Mouse (Mus musculus) kidney, postnatal 0 days (tissue): ENCODE measurements around the gene Ccnb3. TPM values are rescaled to one million over a fixed set of nuclear protein-coding genes. Genes with fewer than 3 reads are reported as not detected.
"Not testable (repeated sequence)": the region's sequence is repeated elsewhere in the genome, so short reads cannot be mapped to it uniquely, and the experiment has no call there.

Source experiments
- ATAC-seq: fragments of 200-750 bp; cut with Nextera tagmentation; replicated peaks from 2 replicates; pipeline ENCODE4 v1.8.0; 2017; ENCODE audit warnings: low read depth, moderate number of reproducible peaks, moderate TSS enrichment, moderate library complexity; ENCODE audit not compliant: low FRiP score
- DNase-seq: peaks from one replicate; pipeline ENCODE4 v3.0.0-alpha.2; 2016; ENCODE audit warnings: low spot score
- H3K27ac ChIP-seq: fragments of 300-500 bp; sonication (generic); 2 replicates; pipeline ENCODE4 v1.5.1; 2014; ENCODE audit warnings: mild to moderate bottlenecking
- H3K27me3 ChIP-seq: fragments of 300-500 bp; sonication (generic); 2 replicates; pipeline ENCODE4 v1.6.1; 2014; ENCODE audit warnings: low read length, mixed read lengths; ENCODE audit not compliant: insufficient read depth
- H3K36me3 ChIP-seq: fragments of 300-500 bp; sonication (generic); 2 replicates; pipeline ENCODE4 v1.6.1; 2014; ENCODE audit warnings: low read length, mixed read lengths; ENCODE audit not compliant: insufficient read depth
- H3K4me1 ChIP-seq: fragments of 300-500 bp; sonication (generic); replicated peaks from 2 replicates; pipeline ENCODE4 v1.6.1; 2014; ENCODE audit warnings: antibody characterized with exemption, low read length, mixed read lengths; ENCODE audit not compliant: insufficient read depth
- H3K4me2 ChIP-seq: fragments of 300-500 bp; sonication (generic); 2 replicates; pipeline ENCODE4 v1.6.1; 2014; ENCODE audit warnings: mild to moderate bottlenecking, low read length, moderate library complexity, mixed read lengths
- H3K4me3 ChIP-seq: fragments of 300-500 bp; sonication (generic); replicated peaks from 2 replicates; pipeline ENCODE4 v1.5.1; 2014; ENCODE audit warnings: low read depth, low read length
- H3K9ac ChIP-seq: fragments of 300-500 bp; sonication (generic); 2 replicates; pipeline ENCODE4 v1.6.1; 2014; ENCODE audit warnings: low read depth, low read length
- H3K9me3 ChIP-seq: fragments of 300-500 bp; sonication (generic); replicated peaks from 2 replicates; pipeline ENCODE4 v1.6.1; 2016; ENCODE audit warnings: low read length, inconsistent platforms, mixed read lengths
- CTCF ChIP-seq: IDR thresholded peaks from 2 replicates; pipeline ENCODE4 v1.5.1; 2016; ENCODE audit warnings: antibody characterized with exemption, low read depth, mild to moderate bottlenecking, moderate library complexity
- WGBS: fragments of 180-500 bp; shearing (Covaris S2); extraction: QIAGEN DNeasy Blood & Tissue Kit; methylation state at CpG from one replicate; pipeline ENCODE4 v1.1.7; 2014; 5-methylcytosine and 5-hydroxymethylcytosine counted together
- polyA plus RNA-seq: library from polyadenylated mRNA; unstranded; fragments of >200 nt; fragmentation: Nextera tagmentation; extraction: Ambion mirVana; gene quantifications from 2 replicates; pipeline ENCODE4 v1.2.1, GENCODE M21; 2015

The Ccnb3 gene
- polyA plus RNA-seq, 1 experiment from 2014 or later = not detected

- H3K9ac ChIP-seq = no peak overlapping the region
- no peak for TF ChIP-seq CTCF
- no peaks in the 10 kb centered on the region for H3K27me3 ChIP-seq
- no peaks in the 10 kb centered on the region for H3K9me3 ChIP-seq
- no peak overlapping the region for H3K4me3 ChIP-seq
- no peak for DNase-seq
- no peak overlapping the region for H3K27ac ChIP-seq
- H3K36me3 ChIP-seq = no peaks in the 10 kb centered on the region
- no peaks in the 10 kb centered on the region for H3K4me1 ChIP-seq
- H3K4me2 ChIP-seq = no peak overlapping the region
- 78% methylated on average over 2 of the region's 2 CpGs for WGBS
- ATAC-seq = no peak
Observed at GRCm38 (mm10) chrX:7057634-7058033, 16.2 kb upstream of the Ccnb3 start.

DNA sequence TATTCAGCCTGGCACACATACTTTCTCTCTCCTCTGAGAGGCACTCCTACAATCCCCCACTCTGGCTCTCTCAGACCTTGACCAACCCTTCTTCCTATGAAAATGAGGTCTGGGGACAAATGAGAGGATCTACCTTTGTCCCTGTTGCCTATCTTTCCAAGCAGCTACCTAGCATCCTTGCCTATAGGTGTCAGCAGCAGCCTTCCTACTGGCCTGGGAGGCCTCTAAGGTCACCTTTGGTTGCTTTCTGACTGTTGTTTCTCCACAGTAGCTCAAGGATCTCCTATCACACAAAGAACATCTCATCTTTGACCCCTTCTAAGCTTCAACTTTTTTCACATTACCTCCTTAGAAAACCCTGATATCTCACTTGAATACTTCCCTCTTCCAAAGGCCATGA lies 15.6 kb upstream of the Ccnb3 start:
- DNase-seq (no peak), ATAC-seq (no peak)
- Histone ChIP-seq H3K36me3 (no peaks in the 10 kb centered on the region), H3K27ac (no peak overlapping the region), H3K27me3 (no peaks in the 10 kb centered on the region), H3K9ac (no peak overlapping the region), H3K4me2 (no peak overlapping the region), H3K4me3 (no peak overlapping the region), H3K4me1 (no peaks in the 10 kb centered on the region), H3K9me3 (no peaks in the 10 kb centered on the region)
- TF ChIP-seq CTCF = no peak

DNA sequence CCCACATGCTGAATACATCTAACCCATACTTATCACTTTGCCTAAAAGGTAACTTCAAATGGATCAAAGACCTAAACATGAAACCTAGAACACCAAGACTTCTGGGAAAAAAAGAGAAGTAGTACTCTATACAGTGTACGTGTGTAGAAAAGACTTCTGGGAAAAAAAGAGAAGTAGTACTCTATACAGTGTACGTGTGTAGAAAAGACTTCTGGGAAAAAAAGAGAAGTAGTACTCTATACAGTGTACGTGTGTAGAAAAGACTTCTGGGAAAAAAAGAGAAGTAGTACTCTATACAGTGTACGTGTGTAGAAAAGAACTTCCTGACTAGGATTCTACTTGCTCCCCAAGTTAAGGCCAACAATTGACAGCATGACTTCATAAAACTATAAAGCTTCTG lies 57.5 kb downstream of the Ccnb3 start:
- H3K36me3 ChIP-seq, H3K4me2 ChIP-seq, H3K27ac ChIP-seq, ATAC-seq, H3K9me3 ChIP-seq, H3K9ac ChIP-seq, H3K4me3 ChIP-seq, DNase-seq, H3K4me1 ChIP-seq, H3K27me3 ChIP-seq: not testable (repeated sequence)
- 85% methylated on average over 3 of the region's 4 CpGs for WGBS

DNA sequence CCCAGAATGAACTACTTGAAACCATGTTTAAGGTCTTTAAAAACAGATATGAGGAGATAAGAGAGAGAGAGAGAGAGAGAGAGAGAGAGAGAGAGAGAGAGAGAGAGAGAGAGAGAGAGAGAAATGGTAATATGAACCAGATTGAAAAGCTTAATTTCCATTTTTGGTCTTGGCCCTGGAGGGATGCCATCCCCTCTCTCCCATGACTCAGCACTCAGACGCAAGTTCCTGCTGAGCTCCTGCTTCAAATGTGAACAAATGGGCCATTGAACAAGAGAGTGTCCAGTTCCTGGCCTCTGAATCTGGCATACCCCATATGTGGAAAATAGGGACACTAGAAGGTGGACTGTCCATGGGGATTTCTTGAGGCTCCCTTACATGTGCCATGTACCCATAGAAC lies 69.5 kb downstream of the Ccnb3 start:
- 53% methylated on average over 1 of the region's 1 CpGs for WGBS
- TF ChIP-seq CTCF = no peak
- no peaks in the 10 kb centered on the region for H3K9me3 ChIP-seq
- H3K27ac ChIP-seq = no peak overlapping the region
- no peak overlapping the region for H3K9ac ChIP-seq
- H3K36me3 ChIP-seq = no peaks in the 10 kb centered on the region
- ATAC-seq (no peak), DNase-seq (no peak)
- no peaks in the 10 kb centered on the region for H3K27me3 ChIP-seq
- no peaks in the 10 kb centered on the region for H3K4me1 ChIP-seq
- no peak overlapping the region for H3K4me2 ChIP-seq
- H3K4me3 ChIP-seq = no peak overlapping the region

DNA sequence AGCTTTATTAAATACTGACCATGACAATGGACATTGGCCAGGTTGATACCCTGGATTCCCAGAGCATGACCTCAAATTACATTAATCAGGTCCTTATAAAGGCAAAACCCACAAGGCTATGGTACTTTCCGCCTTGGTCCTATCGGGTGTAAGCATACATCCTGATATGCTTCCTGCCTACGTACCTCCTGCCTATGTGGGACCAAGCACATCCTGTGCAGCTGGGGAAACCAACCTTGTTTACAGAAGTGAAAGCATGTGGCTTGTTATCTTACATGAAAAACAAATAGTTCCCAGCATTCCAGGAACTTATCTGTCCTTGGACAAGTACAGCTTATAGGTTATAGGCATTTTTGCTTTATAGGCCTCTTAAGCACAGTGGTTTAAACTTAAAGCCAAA lies 72.8 kb downstream of the Ccnb3 start:
- no peaks in the 10 kb centered on the region for H3K4me1 ChIP-seq
- H3K27ac ChIP-seq = no peak overlapping the region
- H3K9ac ChIP-seq = no peak overlapping the region
- no peak overlapping the region for H3K4me3 ChIP-seq
- H3K4me2 ChIP-seq = no peak overlapping the region
- H3K9me3 ChIP-seq = no peaks in the 10 kb centered on the region
- DNase-seq (no peak), ATAC-seq (no peak)
- 84% methylated on average over 3 of the region's 3 CpGs for WGBS
- TF ChIP-seq CTCF = no peak
- H3K36me3 ChIP-seq = no peaks in the 10 kb centered on the region
- no peaks in the 10 kb centered on the region for H3K27me3 ChIP-seq

Other genes with a start within 250 kb of the Ccnb3 start
- gene Akap4, start 25.9 kb upstream of the Ccnb3 start, polyA plus RNA-seq = not detected in 2 replicates